Mouse (Mus musculus) embryo, embryonic 9.5 days (tissue): Measurements from ENCODE around the gene 1110065P20Rik.

Experiments used
- DNase-seq: peaks from one replicate; pipeline ENCODE4 v3.0.0-alpha.2; 2017; ENCODE audit errors: extremely low spot score

1110065P20Rik gene

GRCm38 (mm10) chr4:124840998-124841397 lies 10.0 kb downstream of the 1110065P20Rik start:
- no peak for DNase-seq

GRCm38 (mm10) chr4:124838035-124838700 lies 12.8 kb downstream of the 1110065P20Rik start:
- DNase-seq: no peak

- no peak for DNase-seq
Measured at GRCm38 (mm10) chr4:124832796-124833195, 18.2 kb downstream of the 1110065P20Rik start.

- DNase-seq: no peak
Measured at GRCm38 (mm10) chr4:124829671-124830070, 21.3 kb downstream of the 1110065P20Rik start.

- DNase-seq: no peak
Measured at GRCm38 (mm10) chr4:124825371-124825965, 25.5 kb downstream of the 1110065P20Rik start.

- no peak for DNase-seq
Measured at GRCm38 (mm10) chr4:124824967-124825366, 26.0 kb downstream of the 1110065P20Rik start.

GRCm38 (mm10) chr4:124818832-124819231 lies 32.2 kb downstream of the 1110065P20Rik start:
- DNase-seq: no peak

GRCm38 (mm10) chr4:124817803-124818202 lies 33.2 kb downstream of the 1110065P20Rik start:
- DNase-seq: peak; percentile 55

GRCm38 (mm10) chr4:124815901-124816300 lies 35.1 kb downstream of the 1110065P20Rik start:
- no peak for DNase-seq

GRCm38 (mm10) chr4:124811347-124811975 lies 39.5 kb downstream of the 1110065P20Rik start:
- peak; percentile 13 for DNase-seq

GRCm38 (mm10) chr4:124810056-124810455 lies 40.9 kb downstream of the 1110065P20Rik start:
- no peak for DNase-seq

- no peak for DNase-seq
Measured at GRCm38 (mm10) chr4:124809136-124809883, 41.7 kb downstream of the 1110065P20Rik start.

- no peak for DNase-seq
Measured at GRCm38 (mm10) chr4:124808511-124808910, 42.5 kb downstream of the 1110065P20Rik start.

GRCm38 (mm10) chr4:124803406-124803805 lies 47.6 kb downstream of the 1110065P20Rik start:
- DNase-seq: no peak

- DNase-seq: peak; percentile 98
Measured at GRCm38 (mm10) chr4:124802309-124803260, 48.4 kb downstream of the 1110065P20Rik start.

- peak; percentile 82 for DNase-seq
Measured at GRCm38 (mm10) chr4:124801552-124802308, 49.3 kb downstream of the 1110065P20Rik start, which contains the start of gene Mtf1. Gene Mtf1 (plus strand): TSS chr4:124802104.
